Mouse (Mus musculus) ES-Bruce4 (cell line): ENCODE results near the gene Maats1.

Source experiments
- CTCF ChIP-seq: IDR thresholded peaks from one replicate; pipeline ENCODE4 v1.8.1; 2011; ENCODE audit warnings: low read depth, low read length
- EP300 ChIP-seq: IDR thresholded peaks from 2 replicates; pipeline ENCODE4 v1.6.1; 2011; ENCODE audit warnings: low read depth, low read length; ENCODE audit not compliant: insufficient read depth
- POLR2A ChIP-seq: IDR thresholded peaks from one replicate; pipeline ENCODE4 v1.8.1; 2011; ENCODE audit warnings: low read length; ENCODE audit not compliant: insufficient read depth

- TF ChIP-seq CTCF: peak; percentile 19
- no peak for TF ChIP-seq EP300
- no peak for TF ChIP-seq POLR2A
Measured at GRCm38 (mm10) chr16:38329340-38329739, 12.6 kb downstream of the Maats1 start.
